Mouse (Mus musculus) ES-E14 (cell line): ENCODE data around the gene Pdcd6ip. TPM values are rescaled to one million over a fixed set of nuclear protein-coding genes. Genes with fewer than 3 reads are reported as not detected.

Experiments used
- DNase-seq: peaks from one replicate; pipeline ENCODE4 v3.0.0-alpha.2; 2013; ENCODE audit warnings: low read depth, low spot score
- H3K27ac ChIP-seq: 2 replicates; pipeline ENCODE4 v1.5.1; 2012; ENCODE audit warnings: low read depth, mild to moderate bottlenecking, low read length, moderate library complexity, mixed read lengths; ENCODE audit not compliant: poor library complexity, insufficient read depth, severe bottlenecking
- H3K36me3 ChIP-seq: 2 replicates; pipeline ENCODE4 v1.6.1; 2012; ENCODE audit warnings: mild to moderate bottlenecking, low read length, moderate library complexity, mixed read lengths; ENCODE audit not compliant: control insufficient read depth, poor library complexity, insufficient read depth, severe bottlenecking
- H3K4me1 ChIP-seq, 2 experiments: fragments of 150-350 bp in 1 of 2; sonication (generic) in 1 of 2; 2 replicates each; pipeline ENCODE4 v1.6.1; 2012; ENCODE audit warnings: low read length in 2 of 2, mild to moderate bottlenecking in 1 of 2, mixed read lengths in 1 of 2; ENCODE audit not compliant: control insufficient read depth in 2 of 2, insufficient read depth in 2 of 2, poor library complexity in 1 of 2
- H3K4me3 ChIP-seq, 2 experiments: fragments of 150-350 bp in 1 of 2; sonication (generic) in 1 of 2; 2 replicates each; pipeline ENCODE4 v1.5.1; 2012; ENCODE audit warnings: low read length in 2 of 2, low read depth in 1 of 2, mild to moderate bottlenecking in 1 of 2, mixed read lengths in 1 of 2; ENCODE audit not compliant: insufficient read depth in 1 of 2, poor library complexity in 1 of 2, severe bottlenecking in 1 of 2
- H3K9ac ChIP-seq: 2 replicates; pipeline ENCODE4 v1.6.1; 2012; ENCODE audit warnings: low read depth, mild to moderate bottlenecking, low read length, mixed read lengths; ENCODE audit not compliant: poor library complexity, insufficient read depth, severe bottlenecking
- H3K9me3 ChIP-seq: fragments of 150-350 bp; sonication (generic); 2 replicates; pipeline ENCODE4 v1.6.1; 2012; ENCODE audit warnings: low read depth, mild to moderate bottlenecking, low read length; ENCODE audit not compliant: control insufficient read depth, insufficient read depth
- CHD2 ChIP-seq: IDR thresholded peaks from 2 replicates; pipeline ENCODE4 v1.6.1; 2014; ENCODE audit warnings: mild to moderate bottlenecking, low read depth, low read length, inconsistent platforms
- HCFC1 ChIP-seq: IDR thresholded peaks from 2 replicates; pipeline ENCODE4 v1.6.1; 2012; ENCODE audit warnings: low read length, inconsistent platforms, borderline replicate concordance; ENCODE audit not compliant: insufficient read depth
- MAFK ChIP-seq: IDR thresholded peaks from 2 replicates; pipeline ENCODE4 v1.6.1; 2014; ENCODE audit warnings: mild to moderate bottlenecking, low read depth, low read length, inconsistent platforms; ENCODE audit not compliant: insufficient read depth
- ZC3H11A ChIP-seq: IDR thresholded peaks from 2 replicates; pipeline ENCODE4 v1.6.1; 2012; ENCODE audit warnings: low read depth, mild to moderate bottlenecking, inconsistent platforms, low read length, borderline replicate concordance
- ZNF384 ChIP-seq: IDR thresholded peaks from 2 replicates; pipeline ENCODE4 v1.6.1; 2012; ENCODE audit warnings: low read depth, low read length, inconsistent platforms
- in situ Hi-C, 2 experiments: fragments of 600-800 bp; cut with MboI; formaldehyde crosslinking; loops; one replicate each; pipeline ENCODE4 v1.15.1; 2025; ENCODE audit warnings: low sequenced_read_pairs in 2 of 2, inconsistent platforms in 1 of 2; ENCODE audit not compliant: unreplicated experiment in 2 of 2
- total RNA-seq: library from RNA; depleted of rRNA; stranded (reverse); fragments of 300-350 nt; gene quantifications from 2 replicates; pipeline ENCODE4 v1.2.3, GENCODE M21; 2012

Pdcd6ip gene
- total RNA-seq, 1 experiment, result 28.4 TPM

GRCm38 (mm10) chr9:113645153-113645836, 62.8 kb downstream of the Pdcd6ip start:
- no peak for DNase-seq
- peaks cover 0 to 5% of the 10 kb centered on the region in 2 experiments; a peak in 1 of 4 replicates for H3K4me1 ChIP-seq
- H3K27ac ChIP-seq, result no peak overlapping the region
- TF ChIP-seq ZNF384 (no peak), ZC3H11A (peak; percentile 58), HCFC1 (no peak), CHD2 (no peak), MAFK (no peak)
- in situ Hi-C loops, result loop anchor here in 1 of 2 experiments (25.0 kb wide), 1 partner anchor 833 kb away; no protein-coding TSS in a partner anchor
- H3K4me3 ChIP-seq, result no peak overlapping the region
- H3K9me3 ChIP-seq, result no peaks in the 10 kb centered on the region
- no peak overlapping the region for H3K9ac ChIP-seq
- H3K36me3 ChIP-seq, result no peaks in the 10 kb centered on the region

- H3K27ac ChIP-seq, result no peak overlapping the region
- no peak for DNase-seq
- no peaks in the 10 kb centered on the region for H3K9me3 ChIP-seq
- H3K4me1 ChIP-seq, result peaks cover 0 to 5% of the 10 kb centered on the region in 2 experiments; a peak in 1 of 4 replicates
- TF ChIP-seq HCFC1 (no peak), MAFK (no peak)
- in situ Hi-C loops, result loop anchor here in 1 of 2 experiments (25.0 kb wide), 1 partner anchor 832 kb away; no protein-coding TSS in a partner anchor
- no peaks in the 10 kb centered on the region for H3K36me3 ChIP-seq
- H3K9ac ChIP-seq, result no peak overlapping the region
- no peak overlapping the region for H3K4me3 ChIP-seq
Measured at GRCm38 (mm10) chr9:113644701-113645100, 63.4 kb downstream of the Pdcd6ip start.

GRCm38 (mm10) chr9:113644076-113644475, 64.0 kb downstream of the Pdcd6ip start:
- no peak for DNase-seq
- in situ Hi-C loops, result loop anchor here in 1 of 2 experiments (25.0 kb wide), 1 partner anchor 832 kb away; no protein-coding TSS in a partner anchor
- Histone ChIP-seq H3K27ac (no peak overlapping the region), H3K9me3 (no peaks in the 10 kb centered on the region), H3K9ac (no peak overlapping the region), H3K36me3 (no peaks in the 10 kb centered on the region), H3K4me1 (peaks cover 0 to 5% of the 10 kb centered on the region in 2 experiments; a peak in 1 of 4 replicates), H3K4me3 (no peak overlapping the region)
- TF ChIP-seq HCFC1 (no peak), ZNF384 (no peak), CHD2 (no peak), ZC3H11A (no peak), MAFK (no peak)

GRCm38 (mm10) chr9:113643669-113644068, 64.4 kb downstream of the Pdcd6ip start:
- Histone ChIP-seq H3K4me1 (peaks cover 0 to 2% of the 10 kb centered on the region in 2 experiments; a peak in 1 of 4 replicates), H3K9me3 (no peaks in the 10 kb centered on the region), H3K9ac (no peak overlapping the region), H3K27ac (no peak overlapping the region), H3K4me3 (peak overlapping the region in 1 of 2 experiments; percentile 36; a peak in 1 of 4 replicates), H3K36me3 (no peaks in the 10 kb centered on the region)
- DNase-seq, result no peak
- no peak for TF ChIP-seq CHD2
- TF ChIP-seq ZC3H11A, result no peak
- no peak for TF ChIP-seq ZNF384
- no peak for TF ChIP-seq MAFK
- TF ChIP-seq HCFC1, result no peak
- in situ Hi-C loops, result loop anchor here in 1 of 2 experiments (25.0 kb wide), 1 partner anchor 831 kb away; no protein-coding TSS in a partner anchor
